Comparison of ENCODE assay signal across 13 mouse cellular contexts in the genomic region with DNA sequence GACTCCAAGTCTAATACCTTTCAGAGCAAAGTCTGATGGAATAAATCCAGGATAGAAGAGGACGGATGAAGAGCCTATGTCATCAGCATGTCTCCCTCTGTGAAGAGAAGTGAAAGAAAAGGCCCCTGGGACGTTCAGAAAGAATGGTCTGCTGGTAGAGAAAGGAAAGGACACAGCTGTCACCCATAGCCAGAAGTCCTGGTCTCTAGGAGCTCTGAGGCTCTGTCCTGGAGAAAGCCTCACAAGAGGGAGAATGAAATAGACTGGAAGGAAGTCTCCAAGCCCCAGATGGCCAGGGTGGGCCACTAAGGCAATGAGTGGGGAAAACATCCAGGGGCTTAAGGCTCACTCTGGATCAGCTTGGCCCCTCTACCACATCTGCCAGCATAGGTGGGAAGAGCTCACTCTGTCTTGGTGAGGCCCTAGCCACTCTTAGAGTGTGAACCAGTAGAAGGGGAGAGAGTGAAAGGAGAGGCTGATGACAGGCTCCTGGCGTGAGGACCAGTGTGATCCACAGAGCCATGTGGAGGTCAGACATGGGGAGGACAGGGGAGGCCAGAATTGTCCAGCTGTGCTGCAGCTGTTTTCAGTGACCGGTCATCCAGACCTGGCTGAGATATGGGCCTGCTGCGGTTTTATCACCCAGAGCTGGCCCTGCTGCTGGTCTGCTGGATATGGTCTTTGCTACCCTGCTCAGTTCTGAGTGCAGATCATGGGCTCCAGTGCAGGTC.
DNase-seq lines count a peak whose midpoint lies in the region; ATAC-seq lines count a peak whose summit lies in the region.
"Had no signal": no experiment of that assay in that cellular context is flagged by ENCODE, and none has a peak within 500 bp of the region (broad histone marks: within the 10 kb centered on the region; RNA-seq: fewer than 3 reads in every experiment).

No protein-coding gene starts in this region.

- peaks cover 13% of the 10 kb centered on the region for H3K4me1 ChIP-seq in heart, embryonic 12.5 days (replicated peaks)
- peaks cover 16% of the 10 kb centered on the region for H3K4me1 ChIP-seq in lung, embryonic 15.5 days
- no peaks in the 10 kb centered on the region for H3K4me1 ChIP-seq in midbrain, embryonic 16.5 days (ENCODE audit: control insufficient read depth, insufficient read depth, low read length)
- H3K4me1 ChIP-seq: intestine, embryonic 15.5 days had no signal

- no peak overlapping the region for H3K9ac ChIP-seq in heart, embryonic 12.5 days
- no peak overlapping the region for H3K9ac ChIP-seq in lung, embryonic 15.5 days
- H3K9ac ChIP-seq in midbrain, embryonic 16.5 days (ENCODE audit: low read depth, low read length), result no peak overlapping the region
- H3K9ac ChIP-seq: intestine, embryonic 15.5 days; stomach, embryonic 15.5 days had no signal

- no peak overlapping the region for H3K27ac ChIP-seq in heart, embryonic 12.5 days (ENCODE audit: poor library complexity, severe bottlenecking)
- H3K27ac ChIP-seq in lung, embryonic 15.5 days, result no peak overlapping the region
- no peak overlapping the region for H3K27ac ChIP-seq in midbrain, embryonic 16.5 days (ENCODE audit: low read length)
- H3K27ac ChIP-seq: intestine, embryonic 15.5 days; macrophage; stomach, embryonic 15.5 days had no signal

- intact Hi-C loops in gastrocnemius, postnatal 36 days (cut with DNase I), result no loop called here

- WGBS in heart, embryonic 12.5 days, result 50% methylated on average over 5 of the region's 5 CpGs
- WGBS in lung, embryonic 15.5 days, result 43% methylated on average over 5 of the region's 5 CpGs
- WGBS in midbrain, embryonic 16.5 days, result 76% methylated on average over 5 of the region's 5 CpGs

- no peak overlapping the region for H3K4me2 ChIP-seq in heart, embryonic 12.5 days
- no peak overlapping the region for H3K4me2 ChIP-seq in lung, embryonic 15.5 days
- no peak overlapping the region for H3K4me2 ChIP-seq in midbrain, embryonic 16.5 days (ENCODE audit: low read length)
- H3K4me2 ChIP-seq: intestine, embryonic 15.5 days; stomach, embryonic 15.5 days had no signal

- DNase-seq in gastrocnemius, adult 8-10 months (ENCODE audit: low spot score in 2 of 2), result peak; percentile 23 to 32
- no peak for DNase-seq in gastrocnemius, postnatal 36 days
- DNase-seq in 3T3-L1 (ENCODE audit: low read depth, low spot score), result peak; percentile 56
- no peak for DNase-seq in yolk sac, embryonic 10.5 days (ENCODE audit: low spot score)
- DNase-seq: cerebellum, adult 9-10 months had no signal

- no peaks in the 10 kb centered on the region for H3K36me3 ChIP-seq in heart, embryonic 12.5 days
- no peaks in the 10 kb centered on the region for H3K36me3 ChIP-seq in lung, embryonic 15.5 days
- H3K36me3 ChIP-seq in midbrain, embryonic 16.5 days (ENCODE audit: control insufficient read depth, insufficient read depth, low read length), result no peaks in the 10 kb centered on the region
- H3K36me3 ChIP-seq: intestine, embryonic 15.5 days; stomach, embryonic 15.5 days had no signal

- peaks cover 44% of the 10 kb centered on the region for H3K27me3 ChIP-seq in heart, embryonic 12.5 days (replicated peaks)
- H3K27me3 ChIP-seq in lung, embryonic 15.5 days, result peaks cover 8% of the 10 kb centered on the region; the same call in 1 of the 2 replicates
- H3K27me3 ChIP-seq in midbrain, embryonic 16.5 days (ENCODE audit: control insufficient read depth, insufficient read depth, low read depth, low read length), result no peaks in the 10 kb centered on the region
- H3K27me3 ChIP-seq: intestine, embryonic 15.5 days; stomach, embryonic 15.5 days had no signal

- ATAC-seq in heart, embryonic 12.5 days (ENCODE audit: insufficient number of reproducible peaks, low FRiP score), result peak; percentile 48; the same call in 1 of the 2 replicates
- peak; percentile 82 for ATAC-seq in lung, embryonic 15.5 days (ENCODE audit: borderline replicate concordance, extremely low read depth, low FRiP score, low TSS enrichment)
- ATAC-seq in midbrain, embryonic 16.5 days, result no peak
- ATAC-seq in inflammation-experienced regulatory T-cells, adult 6 months, result no peak
- ATAC-seq: activated CD4-positive, CD25-positive, alpha-beta regulatory T cell, adult 4 months; intestine, embryonic 15.5 days had no signal

- no peak overlapping the region for H3K4me3 ChIP-seq in heart, embryonic 12.5 days
- H3K4me3 ChIP-seq in lung, embryonic 15.5 days, result no peak overlapping the region
- no peak overlapping the region for H3K4me3 ChIP-seq in midbrain, embryonic 16.5 days (ENCODE audit: low read depth, low read length)
- H3K4me3 ChIP-seq: intestine, embryonic 15.5 days; stomach, embryonic 15.5 days had no signal

- H3K9me3 ChIP-seq in heart, embryonic 12.5 days (replicated peaks), result no peaks in the 10 kb centered on the region
- no peaks in the 10 kb centered on the region for H3K9me3 ChIP-seq in lung, embryonic 15.5 days
- H3K9me3 ChIP-seq in midbrain, embryonic 16.5 days (replicated peaks; ENCODE audit: control insufficient read depth, low read length, poor library complexity, severe bottlenecking), result no peaks in the 10 kb centered on the region
- H3K9me3 ChIP-seq: intestine, embryonic 15.5 days; stomach, embryonic 15.5 days had no signal

Comparison
In these comparisons a context has a peak if more than half of its experiments do, and no peak if none do; other contexts are left out.
1. DNase-seq: peak in gastrocnemius, adult 8-10 months (2 of 2) and 3T3-L1 (single experiment); none in gastrocnemius, postnatal 36 days (0 of 2) and yolk sac, embryonic 10.5 days (single experiment).
2. ATAC-seq: peak in heart, embryonic 12.5 days (single experiment) and lung, embryonic 15.5 days (single experiment); none in midbrain, embryonic 16.5 days (single experiment) and inflammation-experienced regulatory T-cells, adult 6 months (single experiment).